Mouse (Mus musculus) thymus, adult 2 months (tissue): ENCODE measurements around the gene Cd151. TPM values are rescaled to one million over a fixed set of nuclear protein-coding genes. Genes with fewer than 3 reads are reported as not detected.

Source experiments
- DNase-seq: peaks from one replicate; pipeline ENCODE4 v3.0.0; 2021
- H3K27ac ChIP-seq: fragments of 200-500 bp; 2 replicates; pipeline ENCODE4 v1.5.1; 2012; ENCODE audit warnings: low read length, control low read depth; ENCODE audit not compliant: control insufficient read depth, insufficient read depth
- H3K27me3 ChIP-seq: fragments of 200-500 bp; 2 replicates; pipeline ENCODE4 v1.6.1; 2012; ENCODE audit warnings: mild to moderate bottlenecking, low read length, moderate library complexity, mixed read lengths; ENCODE audit not compliant: control insufficient read depth, insufficient read depth
- H3K36me3 ChIP-seq: fragments of 200-500 bp; 2 replicates; pipeline ENCODE4 v1.6.1; 2012; ENCODE audit warnings: mild to moderate bottlenecking, low read length, moderate library complexity; ENCODE audit not compliant: control insufficient read depth, insufficient read depth
- H3K4me1 ChIP-seq: fragments of 200-500 bp; replicated peaks from 2 replicates; pipeline ENCODE4 v1.6.1; 2012; ENCODE audit warnings: low read length; ENCODE audit not compliant: control insufficient read depth, insufficient read depth
- H3K4me3 ChIP-seq: fragments of 200-500 bp; 2 replicates; pipeline ENCODE4 v1.5.1; 2012; ENCODE audit warnings: mild to moderate bottlenecking, low read length, control low read depth, moderate library complexity; ENCODE audit not compliant: control insufficient read depth, insufficient read depth
- CTCF ChIP-seq: fragments of 200-500 bp; IDR thresholded peaks from 2 replicates; pipeline ENCODE4 v1.5.1; 2012; ENCODE audit warnings: mild to moderate bottlenecking, control low read depth, low read length, moderate library complexity, borderline replicate concordance; ENCODE audit not compliant: control insufficient read depth, poor library complexity, insufficient read depth; ENCODE audit errors: extremely low read depth
- POLR2A ChIP-seq: fragments of 200-500 bp; IDR thresholded peaks from 2 replicates; pipeline ENCODE4 v1.6.1; 2012; ENCODE audit warnings: mild to moderate bottlenecking, low read length, control low read depth, moderate library complexity; ENCODE audit not compliant: control insufficient read depth, poor library complexity, insufficient read depth; ENCODE audit errors: extremely low read depth
- WGBS: fragments of 180-500 bp; shearing (Covaris S2); methylation state at CpG from one replicate; pipeline ENCODE4 v1.1.7; 2018; 5-methylcytosine and 5-hydroxymethylcytosine counted together
- polyA plus RNA-seq: library from polyadenylated mRNA; depleted of rRNA; stranded (reverse); fragments of >200 nt; gene quantifications from 2 replicates; pipeline ENCODE4 v1.2.3, GENCODE M21; 2012

Cd151 gene
- polyA plus RNA-seq, 1 experiment: 186 TPM

DNA sequence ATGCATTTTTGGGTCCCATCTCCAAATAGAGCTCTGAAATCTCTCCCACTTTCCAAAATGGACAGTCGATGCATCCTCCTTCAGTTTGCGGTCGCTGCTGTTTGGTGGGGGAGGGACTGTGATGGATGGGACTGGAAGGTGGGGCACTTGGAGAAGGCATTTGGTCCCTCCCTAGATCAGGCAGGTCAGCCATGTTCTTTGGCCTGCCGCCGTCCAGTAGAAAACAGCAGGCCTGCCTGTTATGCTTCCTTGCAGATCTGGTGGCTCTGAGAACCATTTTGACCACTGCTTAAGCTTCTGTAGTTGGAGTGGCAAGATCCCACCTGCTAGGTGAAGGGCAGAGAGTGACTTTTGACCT is 951 bp downstream of the Cd151 start:
- DNase-seq: no peak
- Histone ChIP-seq H3K27ac (no peak overlapping the region), H3K27me3 (no peaks in the 10 kb centered on the region; the same call in 1 of the 2 replicates), H3K4me3 (peak overlapping the region; percentile 99), H3K36me3 (0 out of 2 replicates have a peak, but pooled peaks cover 3% of the 10 kb centered on the region), H3K4me1 (peaks cover 24% of the 10 kb centered on the region)
- TF ChIP-seq CTCF: no peak
- 52% methylated on average over 5 of the region's 5 CpGs for WGBS

DNA sequence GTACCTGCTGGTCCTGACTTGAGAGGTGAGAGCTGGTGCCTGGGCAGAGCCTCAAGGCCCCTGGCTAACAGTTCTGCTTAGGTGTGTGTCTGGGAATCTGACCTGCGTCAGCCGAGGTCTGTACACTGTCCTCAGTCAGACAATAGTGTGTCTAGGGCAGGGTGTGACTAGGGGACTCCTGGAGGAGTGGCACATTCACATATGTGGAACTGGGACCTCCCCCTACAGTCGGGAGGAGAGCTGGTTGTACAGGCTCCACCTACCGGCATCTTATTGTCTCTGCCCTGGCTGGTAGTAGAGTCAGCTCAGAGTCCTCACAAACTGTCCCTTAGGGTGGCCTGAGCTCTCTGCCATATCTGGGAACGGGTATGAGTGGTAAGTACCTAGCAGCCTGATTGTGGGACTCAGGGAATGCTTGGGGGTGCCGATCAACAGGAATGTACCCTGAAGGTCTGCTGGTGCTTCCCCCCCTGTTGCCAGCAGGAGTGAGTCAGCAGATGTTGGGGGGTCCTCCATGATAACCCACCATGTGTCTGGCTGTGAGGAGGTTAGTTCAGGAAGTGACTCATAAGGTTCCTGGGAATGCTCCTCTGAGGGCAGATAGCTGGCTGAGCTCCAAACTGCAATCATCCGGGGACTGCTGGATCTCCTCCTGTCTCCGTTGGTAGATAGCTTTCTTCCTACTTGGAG is 1.5 kb downstream of the Cd151 start:
- 18% methylated on average over 8 of the region's 8 CpGs for whole genome bisulfite sequencing
- peak; percentile 56 for DNase-seq
- no peaks in the 10 kb centered on the region for H3K27me3 ChIP-seq
- TF ChIP-seq POLR2A (no peak), CTCF (no peak)
- H3K27ac ChIP-seq: no peak overlapping the region
- H3K4me1 ChIP-seq: peaks cover 25% of the 10 kb centered on the region
- 0 out of 2 replicates have a peak, but pooled peaks cover 3% of the 10 kb centered on the region for H3K36me3 ChIP-seq
- H3K4me3 ChIP-seq: peak overlapping the region; percentile 99; the same call in 1 of the 2 replicates

- 0 out of 2 replicates have a peak, but pooled peaks cover 3% of the 10 kb centered on the region for H3K36me3 ChIP-seq
- no peaks in the 10 kb centered on the region for H3K27me3 ChIP-seq
- TF ChIP-seq CTCF: no peak
- TF ChIP-seq POLR2A: no peak
- peaks cover 31% of the 10 kb centered on the region for H3K4me1 ChIP-seq
- no peak for DNase-seq
- H3K27ac ChIP-seq: no peak overlapping the region
- H3K4me3 ChIP-seq: no peak overlapping the region
- WGBS: 93% methylated on average over 6 of the region's 6 CpGs
Observed at GRCm38 (mm10) chr7:141469352-141469751, 2.2 kb downstream of the Cd151 start.

- TF ChIP-seq POLR2A (no peak), CTCF (no peak)
- Histone ChIP-seq H3K27ac (no peak overlapping the region), H3K27me3 (no peaks in the 10 kb centered on the region), H3K36me3 (0 out of 2 replicates have a peak, but pooled peaks cover 3% of the 10 kb centered on the region), H3K4me1 (peaks cover 32% of the 10 kb centered on the region), H3K4me3 (no peak overlapping the region)
- 96% methylated on average over 18 of the region's 18 CpGs for WGBS
- DNase-seq: no peak
Observed at GRCm38 (mm10) chr7:141469901-141470636, 2.9 kb downstream of the Cd151 start.

DNA sequence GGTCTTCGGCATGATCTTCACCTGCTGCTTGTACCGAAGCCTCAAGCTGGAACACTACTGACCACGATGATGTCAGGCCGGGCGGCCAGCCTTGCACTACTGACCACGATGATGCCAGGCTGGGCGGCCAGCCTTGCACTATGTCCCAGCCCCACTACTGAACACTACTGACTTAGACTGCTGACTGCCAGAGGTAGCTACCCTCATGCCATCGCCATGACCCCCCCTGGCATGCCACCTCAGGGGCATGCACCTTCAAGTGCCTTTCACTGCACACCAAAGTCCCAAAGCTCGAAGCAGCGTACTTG is 3.4 kb downstream of the Cd151 start:
- 0 out of 2 replicates have a peak, but pooled peaks cover 3% of the 10 kb centered on the region for H3K36me3 ChIP-seq
- TF ChIP-seq POLR2A: no peak
- no peak for TF ChIP-seq CTCF
- no peaks in the 10 kb centered on the region for H3K27me3 ChIP-seq
- peaks cover 35% of the 10 kb centered on the region for H3K4me1 ChIP-seq
- DNase-seq: no peak
- H3K27ac ChIP-seq: no peak overlapping the region
- H3K4me3 ChIP-seq: no peak overlapping the region
- 98% methylated on average over 10 of the region's 10 CpGs for WGBS

- Histone ChIP-seq H3K36me3 (0 out of 2 replicates have a peak, but pooled peaks cover 3% of the 10 kb centered on the region), H3K27ac (no peak overlapping the region), H3K27me3 (no peaks in the 10 kb centered on the region), H3K4me3 (no peak overlapping the region), H3K4me1 (peaks cover 42% of the 10 kb centered on the region)
- 98% methylated on average over 1 of the region's 1 CpGs for WGBS
- no peak for DNase-seq
- TF ChIP-seq POLR2A: no peak
- TF ChIP-seq CTCF: no peak
Observed at GRCm38 (mm10) chr7:141471236-141471635, 4.0 kb downstream of the Cd151 start.
